Mouse (Mus musculus) stomach, embryonic 15.5 days (tissue): ENCODE data around the gene Trmt44. TPM values are rescaled to one million over a fixed set of nuclear protein-coding genes. Genes with fewer than 3 reads are reported as not detected.

Source experiments
- ATAC-seq: fragments of 200-750 bp; cut with Nextera tagmentation; 2 replicates; pipeline ENCODE4 v1.8.0; 2017; ENCODE audit warnings: low read depth, moderate number of reproducible peaks, moderate TSS enrichment; ENCODE audit not compliant: insufficient read depth, low FRiP score
- H3K27ac ChIP-seq: fragments of 300-500 bp; sonication (generic); 2 replicates; pipeline ENCODE4 v1.5.1; 2015; ENCODE audit warnings: mild to moderate bottlenecking, inconsistent platforms
- H3K27me3 ChIP-seq: fragments of 300-500 bp; sonication (generic); replicated peaks from 2 replicates; pipeline ENCODE4 v1.6.1; 2015; ENCODE audit warnings: inconsistent platforms
- H3K36me3 ChIP-seq: fragments of 300-500 bp; sonication (generic); 2 replicates; pipeline ENCODE4 v1.6.1; 2015; ENCODE audit warnings: inconsistent platforms
- H3K4me1 ChIP-seq: fragments of 300-500 bp; sonication (generic); 2 replicates; pipeline ENCODE4 v1.6.1; 2015; ENCODE audit warnings: inconsistent platforms
- H3K4me2 ChIP-seq: fragments of 300-500 bp; sonication (generic); 2 replicates; pipeline ENCODE4 v1.6.1; 2015; ENCODE audit warnings: mild to moderate bottlenecking, inconsistent platforms
- H3K4me3 ChIP-seq: fragments of 300-500 bp; sonication (generic); replicated peaks from 2 replicates; pipeline ENCODE4 v1.5.1; 2015; ENCODE audit warnings: inconsistent platforms
- H3K9ac ChIP-seq: fragments of 300-500 bp; sonication (generic); 2 replicates; pipeline ENCODE4 v1.6.1; 2015; ENCODE audit warnings: inconsistent platforms
- H3K9me3 ChIP-seq: fragments of 300-500 bp; sonication (generic); 2 replicates; pipeline ENCODE4 v1.6.1; 2016; ENCODE audit warnings: inconsistent platforms
- WGBS: fragments of 180-500 bp; shearing (Covaris S2); methylation state at CpG from one replicate; pipeline ENCODE4 v1.1.7; 2015; 5-methylcytosine and 5-hydroxymethylcytosine counted together
- polyA plus RNA-seq: library from polyadenylated mRNA; unstranded; fragments of >200 nt; fragmentation: Nextera tagmentation; extraction: Ambion mirVana; gene quantifications from 2 replicates; pipeline ENCODE4 v1.2.1, GENCODE M21; 2015

The Trmt44 gene
- polyA plus RNA-seq, 1 experiment from 2014 or later, result 7.4 TPM

- H3K36me3 ChIP-seq, result peaks cover 44% of the 10 kb centered on the region
Observed at GRCm38 (mm10) chr5:35559447-35559846, 15.4 kb downstream of the Trmt44 start.

GRCm38 (mm10) chr5:35557946-35558621 lies 16.8 kb downstream of the Trmt44 start:
- no peak overlapping the region for H3K4me2 ChIP-seq
- no peak overlapping the region for H3K4me3 ChIP-seq
- H3K27ac ChIP-seq, result no peak overlapping the region
- WGBS, result 77% methylated on average over 13 of the region's 13 CpGs
- peaks cover 33% of the 10 kb centered on the region for H3K36me3 ChIP-seq
- no peaks in the 10 kb centered on the region for H3K4me1 ChIP-seq
- no peak overlapping the region for H3K9ac ChIP-seq
- no peaks in the 10 kb centered on the region for H3K9me3 ChIP-seq
- no peak for ATAC-seq
- H3K27me3 ChIP-seq, result no peaks in the 10 kb centered on the region

More at GRCm38 (mm10) chr5:35559447-35559846, 15.4 kb downstream of the Trmt44 start:
- H3K27ac ChIP-seq, result no peak overlapping the region
- 80% methylated on average over 8 of the region's 8 CpGs for WGBS
- ATAC-seq, result no peak
- H3K9ac ChIP-seq, result no peak overlapping the region
- no peaks in the 10 kb centered on the region for H3K4me1 ChIP-seq
- H3K4me3 ChIP-seq, result no peak overlapping the region
- H3K9me3 ChIP-seq, result no peaks in the 10 kb centered on the region
- H3K4me2 ChIP-seq, result no peak overlapping the region
- no peaks in the 10 kb centered on the region for H3K27me3 ChIP-seq

- H3K9ac ChIP-seq, result no peak overlapping the region
- WGBS, result 87% methylated on average over 7 of the region's 7 CpGs
- ATAC-seq, result no peak
Observed at GRCm38 (mm10) chr5:35556393-35556792, 18.5 kb downstream of the Trmt44 start.

GRCm38 (mm10) chr5:35552838-35553539 lies 21.9 kb downstream of the Trmt44 start:
- ATAC-seq, result no peak

More at GRCm38 (mm10) chr5:35556393-35556792, 18.5 kb downstream of the Trmt44 start:
- Histone ChIP-seq H3K9me3 (no peaks in the 10 kb centered on the region), H3K36me3 (peaks cover 19% of the 10 kb centered on the region), H3K4me2 (no peak overlapping the region), H3K27ac (no peak overlapping the region), H3K4me3 (no peak overlapping the region), H3K4me1 (0 out of 2 replicates have a peak, but pooled peaks cover 7% of the 10 kb centered on the region), H3K27me3 (no peaks in the 10 kb centered on the region)

GRCm38 (mm10) chr5:35551855-35552837 lies 22.7 kb downstream of the Trmt44 start:
- no peak overlapping the region for H3K4me3 ChIP-seq
- ATAC-seq, result peak; percentile 31; the same call in 1 of the 2 replicates
- no peak overlapping the region for H3K4me2 ChIP-seq
- H3K27me3 ChIP-seq, result no peaks in the 10 kb centered on the region
- H3K9ac ChIP-seq, result no peak overlapping the region
- H3K9me3 ChIP-seq, result no peaks in the 10 kb centered on the region
- 0 out of 2 replicates have a peak, but pooled peaks cover 7% of the 10 kb centered on the region for H3K4me1 ChIP-seq
- 43% methylated on average over 7 of the region's 7 CpGs for WGBS
- H3K27ac ChIP-seq, result peak overlapping the region; percentile 60; the same call in 1 of the 2 replicates
- H3K36me3 ChIP-seq, result peaks cover 3% of the 10 kb centered on the region; the same call in 1 of the 2 replicates

More at GRCm38 (mm10) chr5:35552838-35553539, 21.9 kb downstream of the Trmt44 start:
- WGBS, result 80% methylated on average over 4 of the region's 4 CpGs
- no peak overlapping the region for H3K9ac ChIP-seq
- no peak overlapping the region for H3K4me2 ChIP-seq
- no peak overlapping the region for H3K4me3 ChIP-seq
- H3K36me3 ChIP-seq, result peaks cover 9% of the 10 kb centered on the region; the same call in 1 of the 2 replicates
- no peaks in the 10 kb centered on the region for H3K27me3 ChIP-seq
- no peak overlapping the region for H3K27ac ChIP-seq
- H3K9me3 ChIP-seq, result no peaks in the 10 kb centered on the region
- 0 out of 2 replicates have a peak, but pooled peaks cover 7% of the 10 kb centered on the region for H3K4me1 ChIP-seq

GRCm38 (mm10) chr5:35546127-35546526 lies 28.7 kb downstream of the Trmt44 start:
- H3K9ac ChIP-seq, result no peak overlapping the region
- H3K4me2 ChIP-seq, result no peak overlapping the region
- no peaks in the 10 kb centered on the region for H3K9me3 ChIP-seq
- no peak for ATAC-seq
- peaks cover 3% of the 10 kb centered on the region; the same call in 1 of the 2 replicates for H3K4me1 ChIP-seq
- no peaks in the 10 kb centered on the region for H3K36me3 ChIP-seq
- no peak overlapping the region for H3K27ac ChIP-seq
- no peak overlapping the region for H3K4me3 ChIP-seq
- H3K27me3 ChIP-seq, result no peaks in the 10 kb centered on the region

GRCm38 (mm10) chr5:35541059-35541790 lies 33.6 kb downstream of the Trmt44 start:
- H3K4me1 ChIP-seq, result peaks cover 7% of the 10 kb centered on the region; the same call in 1 of the 2 replicates
- H3K36me3 ChIP-seq, result no peaks in the 10 kb centered on the region
- 51% methylated on average over 4 of the region's 4 CpGs for WGBS
- H3K27me3 ChIP-seq, result no peaks in the 10 kb centered on the region
- no peak overlapping the region for H3K4me3 ChIP-seq
- no peak overlapping the region for H3K9ac ChIP-seq
- no peaks in the 10 kb centered on the region for H3K9me3 ChIP-seq
- peak; percentile 25; the same call in 1 of the 2 replicates for ATAC-seq
- H3K4me2 ChIP-seq, result no peak overlapping the region
- peak overlapping the region; percentile 57 for H3K27ac ChIP-seq

GRCm38 (mm10) chr5:35540555-35540954 lies 34.3 kb downstream of the Trmt44 start:
- Histone ChIP-seq H3K27ac (peak overlapping the region; percentile 57), H3K9ac (no peak overlapping the region), H3K4me3 (no peak overlapping the region), H3K4me1 (peaks cover 7% of the 10 kb centered on the region; the same call in 1 of the 2 replicates), H3K36me3 (no peaks in the 10 kb centered on the region), H3K4me2 (no peak overlapping the region), H3K27me3 (no peaks in the 10 kb centered on the region), H3K9me3 (no peaks in the 10 kb centered on the region)
- ATAC-seq, result no peak
- WGBS, result 42% methylated on average over 5 of the region's 5 CpGs

GRCm38 (mm10) chr5:35539576-35539975 lies 35.3 kb downstream of the Trmt44 start:
- H3K9me3 ChIP-seq, result no peaks in the 10 kb centered on the region
- no peak overlapping the region for H3K4me2 ChIP-seq
- H3K9ac ChIP-seq, result no peak overlapping the region
- no peak overlapping the region for H3K4me3 ChIP-seq
- H3K27ac ChIP-seq, result no peak overlapping the region
- 47% methylated on average over 4 of the region's 4 CpGs for WGBS
- peaks cover 7% of the 10 kb centered on the region; the same call in 1 of the 2 replicates for H3K4me1 ChIP-seq
- no peaks in the 10 kb centered on the region for H3K36me3 ChIP-seq
- ATAC-seq, result no peak
- H3K27me3 ChIP-seq, result no peaks in the 10 kb centered on the region

GRCm38 (mm10) chr5:35538022-35538421 lies 36.8 kb downstream of the Trmt44 start:
- ATAC-seq, result no peak
- no peak overlapping the region for H3K4me3 ChIP-seq
- no peaks in the 10 kb centered on the region for H3K27me3 ChIP-seq
- H3K36me3 ChIP-seq, result no peaks in the 10 kb centered on the region
- no peak overlapping the region for H3K27ac ChIP-seq
- H3K9me3 ChIP-seq, result no peaks in the 10 kb centered on the region
- H3K4me2 ChIP-seq, result no peak overlapping the region
- 79% methylated on average over 3 of the region's 3 CpGs for WGBS
- H3K9ac ChIP-seq, result no peak overlapping the region
- H3K4me1 ChIP-seq, result peaks cover 7% of the 10 kb centered on the region; the same call in 1 of the 2 replicates

GRCm38 (mm10) chr5:35537474-35537873 lies 37.4 kb downstream of the Trmt44 start:
- Histone ChIP-seq H3K4me3 (no peak overlapping the region), H3K9me3 (no peaks in the 10 kb centered on the region), H3K27me3 (no peaks in the 10 kb centered on the region), H3K4me2 (no peak overlapping the region), H3K27ac (no peak overlapping the region), H3K9ac (no peak overlapping the region), H3K36me3 (no peaks in the 10 kb centered on the region), H3K4me1 (peaks cover 7% of the 10 kb centered on the region; the same call in 1 of the 2 replicates)
- WGBS, result 62% methylated on average over 1 of the region's 1 CpGs
- no peak for ATAC-seq
